Mouse (Mus musculus): ENCODE data around the gene Fscn3. TPM values are rescaled to one million over a fixed set of nuclear protein-coding genes. Genes with fewer than 3 reads are reported as not detected.
A peak's percentile ranks its signal among the peaks of the same experiment; 100 is the strongest.

Gene Fscn3
- total RNA-seq (2021), result not detected
- long read RNA-seq, experiment 1, result 0 reads
- long read RNA-seq, experiment 2, result 0 reads

GRCm38 (mm10) chr6:28427096-28427839 is at the start of gene Fscn3:
TSS of gene Fscn3 (plus strand) at chr6:28427789.
- TF ChIP-seq CTCF (conservative IDR thresholded peaks at IDR 0.05), result no peak
- no peak for DNase-seq (ENCODE audit: low spot score in 2 of 2)
- no peak within 1 kb of the TSS for H3K4me3 ChIP-seq
- H3K27ac ChIP-seq, result no peak within 1 kb of the TSS

- TF ChIP-seq CTCF (conservative IDR thresholded peaks at IDR 0.05), result peak; percentile 65
- no peak for DNase-seq (ENCODE audit: low spot score in 2 of 2)
- Histone ChIP-seq H3K4me3 (no peak overlapping the region), H3K27ac (no peak overlapping the region)
These were observed 45.6 kb upstream of the Fscn3 start for GRCm38 (mm10) chr6:28381983-28382382.

GRCm38 (mm10) chr6:28385169-28385568 is 42.4 kb upstream of the Fscn3 start:
- DNase-seq (ENCODE audit: low spot score in 2 of 2), result no peak
- no peak overlapping the region for H3K27ac ChIP-seq
- TF ChIP-seq CTCF (conservative IDR thresholded peaks at IDR 0.05), result no peak
- no peak overlapping the region for H3K4me3 ChIP-seq

- no peak for TF ChIP-seq CTCF (conservative IDR thresholded peaks at IDR 0.05)
- no peak for DNase-seq (ENCODE audit: low spot score in 2 of 2)
- H3K27ac ChIP-seq, result no peak overlapping the region
- no peak overlapping the region for H3K4me3 ChIP-seq
These were observed 38.6 kb upstream of the Fscn3 start for GRCm38 (mm10) chr6:28389038-28389437.

- H3K4me3 ChIP-seq, result peak overlapping the region; percentile 56
- no peak for DNase-seq (ENCODE audit: low spot score in 2 of 2)
- TF ChIP-seq CTCF (conservative IDR thresholded peaks at IDR 0.05), result no peak
- H3K27ac ChIP-seq, result 0 out of 2 replicates have a peak overlapping the region, but pooled peaks have one; percentile 5
These were observed 31.3 kb upstream of the Fscn3 start for GRCm38 (mm10) chr6:28396051-28396852.

- H3K27ac ChIP-seq, result 0 out of 2 replicates have a peak overlapping the region, but pooled peaks have one; percentile 5
- DNase-seq (ENCODE audit: low spot score in 2 of 2), result no peak
- H3K4me3 ChIP-seq, result peak overlapping the region; percentile 56
- TF ChIP-seq CTCF (conservative IDR thresholded peaks at IDR 0.05), result no peak
These were observed 30.6 kb upstream of the Fscn3 start for GRCm38 (mm10) chr6:28396853-28397457.

- Histone ChIP-seq H3K4me3 (peak within 1 kb of the TSS; percentile 56), H3K27ac (peak within 1 kb of the TSS; percentile 5; the same call in 1 of the 2 replicates)
- no peak for DNase-seq (ENCODE audit: low spot score in 2 of 2)
- TF ChIP-seq CTCF (conservative IDR thresholded peaks at IDR 0.05), result no peak
These were observed 29.8 kb upstream of the Fscn3 start, which contains the start of gene Zfp800 for GRCm38 (mm10) chr6:28397681-28398203. TSS of gene Zfp800 (minus strand) at chr6:28398005.

- Histone ChIP-seq H3K27ac (no peak overlapping the region), H3K4me3 (no peak overlapping the region)
- DNase-seq (ENCODE audit: low spot score in 2 of 2), result no peak
- TF ChIP-seq CTCF (conservative IDR thresholded peaks at IDR 0.05), result peak; percentile 62
These were observed 28.9 kb upstream of the Fscn3 start for GRCm38 (mm10) chr6:28398726-28399125.

- peak; percentile 59 for TF ChIP-seq CTCF (conservative IDR thresholded peaks at IDR 0.05)
- H3K27ac ChIP-seq, result no peak overlapping the region
These were observed 27.8 kb upstream of the Fscn3 start for GRCm38 (mm10) chr6:28399791-28400190.

GRCm38 (mm10) chr6:28410053-28410452 is 17.5 kb upstream of the Fscn3 start:
- no peak for DNase-seq (ENCODE audit: low spot score in 2 of 2)
- Histone ChIP-seq H3K4me3 (no peak overlapping the region), H3K27ac (no peak overlapping the region)
- TF ChIP-seq CTCF (conservative IDR thresholded peaks at IDR 0.05), result no peak

More at GRCm38 (mm10) chr6:28399791-28400190, 27.8 kb upstream of the Fscn3 start:
- no peak for DNase-seq (ENCODE audit: low spot score in 2 of 2)
- H3K4me3 ChIP-seq, result no peak overlapping the region

- no peak for DNase-seq (ENCODE audit: low spot score in 2 of 2)
- TF ChIP-seq CTCF (conservative IDR thresholded peaks at IDR 0.05), result no peak
- Histone ChIP-seq H3K4me3 (no peak overlapping the region), H3K27ac (no peak overlapping the region)
These were observed 16.4 kb upstream of the Fscn3 start for GRCm38 (mm10) chr6:28411236-28411635.

- no peak for TF ChIP-seq CTCF (conservative IDR thresholded peaks at IDR 0.05)
- H3K4me3 ChIP-seq, result no peak overlapping the region
- peak overlapping the region; percentile 77; the same call in 1 of the 2 replicates for H3K27ac ChIP-seq
- no peak for DNase-seq (ENCODE audit: low spot score in 2 of 2)
These were observed 10.6 kb upstream of the Fscn3 start for GRCm38 (mm10) chr6:28416981-28417380.
